Comparison of ENCODE assay signal across 8 mouse cellular contexts in genomic region chr10:78009184-78009944, GRCm38 (mm10). TPM values are rescaled to one million over a fixed set of nuclear protein-coding genes. Genes with fewer than 3 reads are reported as not detected.
DNase-seq lines count a peak whose midpoint lies in the region; ATAC-seq and TF ChIP-seq lines count a peak whose summit lies in the region.

No protein-coding gene starts in this region.

- no peak for TF ChIP-seq RAD21 in MEL (IDR thresholded peaks at IDR 0.05; ENCODE audit: low read depth, low read length)

- ATAC-seq in lung, postnatal 0 days: peak; percentile 98

- no peak for TF ChIP-seq EP300 in MEL (IDR thresholded peaks at IDR 0.05; ENCODE audit: low read depth in 1 of 2, low read length in 2 of 2)
- no peak for TF ChIP-seq EP300 in lung, postnatal 0 days (IDR thresholded peaks at IDR 0.05)

- peaks cover 19% of the 10 kb centered on the region for H3K79me2 ChIP-seq in MEL (ENCODE audit: control insufficient read depth, insufficient read depth, low read length, poor library complexity)

- H3K36me3 ChIP-seq in MEL (ENCODE audit: control insufficient read depth in 1 of 2, insufficient read depth in 2 of 2, low read length in 2 of 2): peaks cover 0 to 1% of the 10 kb centered on the region in 2 experiments; a peak in 2 of 4 replicates
- peaks cover 19% of the 10 kb centered on the region for H3K36me3 ChIP-seq in hindbrain, embryonic 10.5 days
- no peaks in the 10 kb centered on the region for H3K36me3 ChIP-seq in lung, postnatal 0 days (ENCODE audit: insufficient read depth, low read length)

- TF ChIP-seq POLR2A in MEL (IDR thresholded peaks at IDR 0.05; ENCODE audit: control insufficient read depth in 1 of 2, insufficient read depth in 1 of 2, low read depth in 1 of 2, low read length in 2 of 2, poor library complexity in 1 of 2): peak; percentile 52 to 80
- peak; percentile 84; the same call in 1 of the 2 replicates for TF ChIP-seq POLR2A in cerebellum, adult 2 months (IDR thresholded peaks at IDR 0.05; ENCODE audit: borderline replicate concordance, insufficient read depth, low read length)

- under 1% methylated on average over 59 of the region's 59 CpGs for WGBS in cerebellum, adult 2 months
- under 1% methylated on average over 59 of the region's 59 CpGs for WGBS in hindbrain, embryonic 10.5 days
- under 1% methylated on average over 54 of the region's 59 CpGs for WGBS in lung, postnatal 0 days

- peak overlapping the region; percentile 80 for H3K27ac ChIP-seq in MEL (ENCODE audit: control insufficient read depth, low read depth, low read length)
- peak overlapping the region; percentile 94 for H3K27ac ChIP-seq in cerebellum, adult 2 months (ENCODE audit: insufficient read depth, low read length)
- peak overlapping the region; percentile 98 for H3K27ac ChIP-seq in hindbrain, embryonic 10.5 days
- peak overlapping the region; percentile 91 for H3K27ac ChIP-seq in lung, postnatal 0 days (ENCODE audit: low read length)

- DNase-seq in MEL (ENCODE audit: low read depth, low spot score): peak; percentile 97
- peak; percentile 93 to 94 for DNase-seq in cerebellum, adult 2 months
- DNase-seq in forelimb bud, embryonic 11.5 days (ENCODE audit: low read depth, low spot score): peak; percentile 90
- peak; percentile 97 for DNase-seq in hindbrain, embryonic 10.5 days (ENCODE audit: low spot score)
- DNase-seq in layer of hippocampus, adult 9-11 months: peak; percentile 95
- DNase-seq in lung, postnatal 0 days (ENCODE audit: low spot score): peak; percentile 97
- DNase-seq in ovary, postnatal 14 days (ENCODE audit: low spot score): peak; percentile 90
- peak; percentile 98 for DNase-seq in thymus, postnatal 14 days

- no peaks in the 10 kb centered on the region for H3K9me3 ChIP-seq in MEL (replicated peaks; ENCODE audit: insufficient read depth, low read length)
- H3K9me3 ChIP-seq in hindbrain, embryonic 10.5 days: 0 out of 2 replicates have a peak, but pooled peaks cover under 1% of the 10 kb centered on the region
- H3K9me3 ChIP-seq in lung, postnatal 0 days (ENCODE audit: low read length): no peaks in the 10 kb centered on the region

- peak overlapping the region; percentile 76 for H3K4me2 ChIP-seq in lung, postnatal 0 days (replicated peaks; ENCODE audit: low read depth, low read length)

- peak in 2 of 3 experiments; percentile 45 to 48; a peak in 4 of 6 replicates for TF ChIP-seq CTCF in MEL (IDR thresholded peaks at IDR 0.05 in 2 of 3, conservative IDR thresholded peaks at IDR 0.05 in 1 of 3; ENCODE audit: control insufficient read depth in 1 of 3, insufficient read depth in 1 of 3, low read depth in 2 of 3, low read length in 3 of 3, poor library complexity in 1 of 3, severe bottlenecking in 1 of 3)
- peak; percentile 58; the same call in 1 of the 2 replicates for TF ChIP-seq CTCF in cerebellum, adult 2 months (IDR thresholded peaks at IDR 0.05; ENCODE audit: borderline replicate concordance, insufficient read depth, low read depth, low read length)
- TF ChIP-seq CTCF in lung, postnatal 0 days (IDR thresholded peaks at IDR 0.05): peak; percentile 83

- peak overlapping the region; percentile 79 to 80 for H3K4me3 ChIP-seq in MEL (ENCODE audit: control insufficient read depth in 1 of 2, insufficient read depth in 1 of 2, low read depth in 2 of 2, low read length in 2 of 2)
- H3K4me3 ChIP-seq in cerebellum, adult 2 months (replicated peaks; ENCODE audit: insufficient read depth, low read depth, low read length): peak overlapping the region; percentile 89
- H3K4me3 ChIP-seq in hindbrain, embryonic 10.5 days: peak overlapping the region; percentile 87
- H3K4me3 ChIP-seq in lung, postnatal 0 days (ENCODE audit: low read depth, low read length): peak overlapping the region; percentile 85

- H3K9ac ChIP-seq in MEL (ENCODE audit: control insufficient read depth, low read depth, low read length, poor library complexity, severe bottlenecking): peak overlapping the region; percentile 79
- H3K9ac ChIP-seq in lung, postnatal 0 days (replicated peaks; ENCODE audit: low read depth): peak overlapping the region; percentile 43

- H3K4me1 ChIP-seq in MEL (ENCODE audit: control insufficient read depth in 1 of 2, insufficient read depth in 2 of 2, low read length in 2 of 2): peaks cover 2 to 14% of the 10 kb centered on the region in 2 experiments; a peak in 3 of 4 replicates
- H3K4me1 ChIP-seq in cerebellum, adult 2 months (ENCODE audit: control insufficient read depth, insufficient read depth, low read length): peaks cover 8% of the 10 kb centered on the region
- H3K4me1 ChIP-seq in hindbrain, embryonic 10.5 days (replicated peaks): peaks cover 60% of the 10 kb centered on the region
- peaks cover 12% of the 10 kb centered on the region; the same call in 1 of the 2 replicates for H3K4me1 ChIP-seq in lung, postnatal 0 days (ENCODE audit: insufficient read depth, low read depth, low read length)

- H3K27me3 ChIP-seq in MEL (ENCODE audit: control insufficient read depth in 1 of 2, insufficient read depth in 2 of 2, low read length in 2 of 2): no peaks in the 10 kb centered on the region
- H3K27me3 ChIP-seq in cerebellum, adult 2 months (ENCODE audit: control insufficient read depth, insufficient read depth, low read length): no peaks in the 10 kb centered on the region
- 0 out of 2 replicates have a peak, but pooled peaks cover 3% of the 10 kb centered on the region for H3K27me3 ChIP-seq in hindbrain, embryonic 10.5 days (ENCODE audit: insufficient read depth, poor library complexity, severe bottlenecking)
- no peaks in the 10 kb centered on the region for H3K27me3 ChIP-seq in lung, postnatal 0 days (replicated peaks; ENCODE audit: insufficient read depth, low read length)

TF ChIP-seq in MEL, 35 proteins besides CTCF, POLR2A, EP300 and RAD21 (continues in another document):
- peak; percentile 96 for TF ChIP-seq SIN3A (IDR thresholded peaks at IDR 0.05; ENCODE audit: low read length)
- TF ChIP-seq MXI1 (IDR thresholded peaks at IDR 0.05; ENCODE audit: low read depth, low read length): peak; percentile 99
- TF ChIP-seq NELFE (IDR thresholded peaks at IDR 0.05; ENCODE audit: low read depth, low read length): peak; percentile 79
- no peak for TF ChIP-seq ZNF384 (IDR thresholded peaks at IDR 0.05; ENCODE audit: low read depth, low read length)
- TF ChIP-seq BHLHE40 (IDR thresholded peaks at IDR 0.05; ENCODE audit: borderline replicate concordance, low read depth, low read length): no peak
- no peak for TF ChIP-seq UBTF (IDR thresholded peaks at IDR 0.05; ENCODE audit: borderline replicate concordance, insufficient read depth, low read depth, low read length)
- peak; percentile 65; the same call in 1 of the 2 replicates for TF ChIP-seq TBP (IDR thresholded peaks at IDR 0.05; ENCODE audit: low read depth, low read length)
- TF ChIP-seq NRF1 (IDR thresholded peaks at IDR 0.05; ENCODE audit: insufficient read depth, low read depth, low read length, poor library complexity, severe bottlenecking): peak; percentile 67
- TF ChIP-seq MAX (IDR thresholded peaks at IDR 0.05; ENCODE audit: low read length): peak; percentile 91
- TF ChIP-seq USF1 (IDR thresholded peaks at IDR 0.05; ENCODE audit: low read depth, low read length): peak; percentile 23; the same call in 1 of the 2 replicates
- 0 out of 2 replicates have a peak, but pooled peaks have one; percentile 19 for TF ChIP-seq ZMIZ1 (IDR thresholded peaks at IDR 0.05; ENCODE audit: low read depth, low read length)
- no peak for TF ChIP-seq GATA1 (IDR thresholded peaks at IDR 0.05; ENCODE audit: low read depth, low read length)
- TF ChIP-seq MYC (IDR thresholded peaks at IDR 0.05; ENCODE audit: low read depth, low read length): peak; percentile 92

RNA-seq across cellular contexts. Expression of gene Pfkl, which starts 0.5 kb away (rescaled TPM):
- total RNA-seq in MEL (2012; rRNA removed): 84.8 and 165 TPM in 2 replicates
- polyA plus RNA-seq in MEL (2012; ENCODE audit: insufficient read depth in 1 of 2, insufficient read length in 2 of 2, low read depth in 1 of 2, low replicate concordance in 2 of 2, missing spikeins in 1 of 2): 100 to 1,000 TPM in 1 of 2 experiments, not detected in 1; 267 TPM
- 98.6 and 108 TPM in 2 replicates for polyA plus RNA-seq in cerebellum, adult 2 months (2012; rRNA removed)
- 187 and 243 TPM in 2 replicates for polyA plus RNA-seq in hindbrain, embryonic 10.5 days (2016; fragmentation: Nextera tagmentation; extraction: Ambion mirVana)
- polyA plus RNA-seq in lung, postnatal 0 days (2015; fragmentation: Nextera tagmentation; extraction: Ambion mirVana): 35.6 and 40.0 TPM in 2 replicates

RNA-seq across cellular contexts. Expression of gene 1810043G02Rik, which starts 31.0 kb away (rescaled TPM):
- total RNA-seq in MEL (2012; rRNA removed): 9.3 and 10.7 TPM in 2 replicates
- 10 to 100 TPM in 1 of 2 experiments, not detected in 1; 15.6 TPM for polyA plus RNA-seq in MEL (2012; ENCODE audit: insufficient read depth in 1 of 2, insufficient read length in 2 of 2, low read depth in 1 of 2, low replicate concordance in 2 of 2, missing spikeins in 1 of 2)
- 69.3 and 74.5 TPM in 2 replicates for polyA plus RNA-seq in cerebellum, adult 2 months (2012; rRNA removed)
- polyA plus RNA-seq in hindbrain, embryonic 10.5 days (2016; fragmentation: Nextera tagmentation; extraction: Ambion mirVana): 40.7 and 42.9 TPM in 2 replicates
- polyA plus RNA-seq in lung, postnatal 0 days (2015; fragmentation: Nextera tagmentation; extraction: Ambion mirVana): 15.1 and 16.8 TPM in 2 replicates

RNA-seq across cellular contexts. Expression of gene Dnmt3l, which starts 32.4 kb away (rescaled TPM):
- not detected in 2 replicates for total RNA-seq in MEL (2012; rRNA removed)
- polyA plus RNA-seq in MEL (2012; ENCODE audit: insufficient read depth in 1 of 2, insufficient read length in 2 of 2, low read depth in 1 of 2, low replicate concordance in 2 of 2, missing spikeins in 1 of 2): not detected
- polyA plus RNA-seq in cerebellum, adult 2 months (2012; rRNA removed): 0.46 and 1.8 TPM in 2 replicates
- not detected in 2 replicates for polyA plus RNA-seq in hindbrain, embryonic 10.5 days (2016; fragmentation: Nextera tagmentation; extraction: Ambion mirVana)
- 0.36 TPM in 1 of 2 replicates, not detected in the other for polyA plus RNA-seq in lung, postnatal 0 days (2015; fragmentation: Nextera tagmentation; extraction: Ambion mirVana)

RNA-seq across cellular contexts. Expression of gene Aire, which starts 34.0 kb away (rescaled TPM):
- not detected in 2 replicates for total RNA-seq in MEL (2012; rRNA removed)
- polyA plus RNA-seq in MEL (2012; ENCODE audit: insufficient read depth in 1 of 2, insufficient read length in 2 of 2, low read depth in 1 of 2, low replicate concordance in 2 of 2, missing spikeins in 1 of 2): under 1 TPM in 1 of 2 experiments, not detected in 1; 0.17 TPM
- polyA plus RNA-seq in cerebellum, adult 2 months (2012; rRNA removed): 0.08 and 0.16 TPM in 2 replicates
- 0.36 TPM in 1 of 2 replicates, not detected in the other for polyA plus RNA-seq in hindbrain, embryonic 10.5 days (2016; fragmentation: Nextera tagmentation; extraction: Ambion mirVana)
- not detected in 2 replicates for polyA plus RNA-seq in lung, postnatal 0 days (2015; fragmentation: Nextera tagmentation; extraction: Ambion mirVana)

RNA-seq across cellular contexts. Expression of gene Trpm2, which starts 39.0 kb away (rescaled TPM):
- total RNA-seq in MEL (2012; rRNA removed): 5.7 and 7.8 TPM in 2 replicates
- 10 to 100 TPM in 1 of 2 experiments, not detected in 1; 18.5 TPM for polyA plus RNA-seq in MEL (2012; ENCODE audit: insufficient read depth in 1 of 2, insufficient read length in 2 of 2, low read depth in 1 of 2, low replicate concordance in 2 of 2, missing spikeins in 1 of 2)
- polyA plus RNA-seq in cerebellum, adult 2 months (2012; rRNA removed): 29.8 and 32.5 TPM in 2 replicates
- polyA plus RNA-seq in hindbrain, embryonic 10.5 days (2016; fragmentation: Nextera tagmentation; extraction: Ambion mirVana): 0.88 and 1.2 TPM in 2 replicates
- 0.52 and 0.74 TPM in 2 replicates for polyA plus RNA-seq in lung, postnatal 0 days (2015; fragmentation: Nextera tagmentation; extraction: Ambion mirVana)

Comparison
In these comparisons a context has a peak if more than half of its experiments do, and no peak if none do; other contexts are left out.
1. Peak in every context shown above with its lines: DNase-seq, ATAC-seq, H3K4me3 ChIP-seq and H3K27ac ChIP-seq.